Mouse (Mus musculus) cerebellum, adult 2 months (tissue): Measurements from ENCODE around the gene Gtdc1.

Source experiments
- CTCF ChIP-seq: fragments of 200-500 bp; IDR thresholded peaks from 2 replicates; pipeline ENCODE4 v1.5.1; 2011; ENCODE audit warnings: low read depth, mild to moderate bottlenecking, control low read depth, low read length, moderate library complexity, borderline replicate concordance; ENCODE audit not compliant: insufficient read depth
- POLR2A ChIP-seq: fragments of 200-500 bp; IDR thresholded peaks from 2 replicates; pipeline ENCODE4 v1.6.1; 2011; ENCODE audit warnings: low read length, control low read depth, borderline replicate concordance; ENCODE audit not compliant: insufficient read depth

- TF ChIP-seq CTCF (no peak), POLR2A (no peak)
These were observed 267.6 kb downstream of the Gtdc1 start for GRCm38 (mm10) chr2:44659870-44660269.
